Mouse (Mus musculus): ENCODE data around the gene Myh11.

The Myh11 gene

GRCm38 (mm10) chr16:14291223-14291622 is at the start of gene Myh11:
Myh11 (minus strand) TSS chr16:14291372.
- peak; percentile 38 for DNase-seq (ENCODE audit: low read depth)

GRCm38 (mm10) chr16:14328156-14328555 is 37.0 kb upstream of the Myh11 start:
- DNase-seq (ENCODE audit: low read depth): no peak

- DNase-seq (ENCODE audit: low read depth): no peak
Measured at GRCm38 (mm10) chr16:14320494-14320893, 29.3 kb upstream of the Myh11 start.

GRCm38 (mm10) chr16:14319681-14320080 is 28.5 kb upstream of the Myh11 start:
- DNase-seq (ENCODE audit: low read depth): no peak

- DNase-seq (ENCODE audit: low read depth): peak; percentile 84
Measured at GRCm38 (mm10) chr16:14316884-14317876, 26.0 kb upstream of the Myh11 start, which contains the start of gene Fopnl. Fopnl (minus strand) TSS chr16:14317405.

- DNase-seq (ENCODE audit: low read depth): no peak
Measured at GRCm38 (mm10) chr16:14312914-14313313, 21.7 kb upstream of the Myh11 start.

GRCm38 (mm10) chr16:14311371-14311770 is 20.2 kb upstream of the Myh11 start:
- peak; percentile 63 for DNase-seq (ENCODE audit: low read depth)

GRCm38 (mm10) chr16:14309833-14310232 is 18.7 kb upstream of the Myh11 start:
- no peak for DNase-seq (ENCODE audit: low read depth)

GRCm38 (mm10) chr16:14308245-14309073 is 17.3 kb upstream of the Myh11 start:
- no peak for DNase-seq (ENCODE audit: low read depth)

GRCm38 (mm10) chr16:14307373-14307772 is 16.2 kb upstream of the Myh11 start:
- DNase-seq (ENCODE audit: low read depth): no peak

- DNase-seq (ENCODE audit: low read depth): no peak
Measured at GRCm38 (mm10) chr16:14306451-14306850, 15.3 kb upstream of the Myh11 start.

- DNase-seq (ENCODE audit: low read depth): no peak
Measured at GRCm38 (mm10) chr16:14304791-14305190, 13.6 kb upstream of the Myh11 start.

GRCm38 (mm10) chr16:14303676-14304075 is 12.5 kb upstream of the Myh11 start:
- no peak for DNase-seq (ENCODE audit: low read depth)

GRCm38 (mm10) chr16:14303148-14303547 is 12.0 kb upstream of the Myh11 start:
- no peak for DNase-seq (ENCODE audit: low read depth)

GRCm38 (mm10) chr16:14298461-14298860 is 7.3 kb upstream of the Myh11 start:
- no peak for DNase-seq (ENCODE audit: low read depth)

- no peak for DNase-seq (ENCODE audit: low read depth)
Measured at GRCm38 (mm10) chr16:14297746-14298145, 6.6 kb upstream of the Myh11 start.

GRCm38 (mm10) chr16:14297137-14297536 is 6.0 kb upstream of the Myh11 start:
- DNase-seq (ENCODE audit: low read depth): no peak

GRCm38 (mm10) chr16:14296544-14297124 is 5.5 kb upstream of the Myh11 start:
- no peak for DNase-seq (ENCODE audit: low read depth)

- no peak for DNase-seq (ENCODE audit: low read depth)
Measured at GRCm38 (mm10) chr16:14295291-14295690, 4.1 kb upstream of the Myh11 start.

- no peak for DNase-seq (ENCODE audit: low read depth)
Measured at GRCm38 (mm10) chr16:14292205-14293199, 1.3 kb upstream of the Myh11 start.

GRCm38 (mm10) chr16:14272374-14272965 is 18.7 kb downstream of the Myh11 start:
- DNase-seq (ENCODE audit: low read depth): no peak
